Mouse (Mus musculus) ES-Bruce4 (cell line): ENCODE measurements around the gene Itga9. TPM values are rescaled to one million over a fixed set of nuclear protein-coding genes. Genes with fewer than 3 reads are reported as not detected.

ENCODE experiments used
- H3K27ac ChIP-seq: 2 replicates; pipeline ENCODE4 v1.5.1; 2012; ENCODE audit warnings: low read length, inconsistent platforms; ENCODE audit not compliant: insufficient read depth
- H3K27me3 ChIP-seq: 2 replicates; pipeline ENCODE4 v1.6.1; 2012; ENCODE audit warnings: mild to moderate bottlenecking, low read length, inconsistent platforms; ENCODE audit not compliant: control insufficient read depth, poor library complexity, insufficient read depth, severe bottlenecking
- H3K36me3 ChIP-seq: 2 replicates; pipeline ENCODE4 v1.6.1; 2012; ENCODE audit warnings: inconsistent platforms, mild to moderate bottlenecking, low read length, moderate library complexity; ENCODE audit not compliant: control insufficient read depth, poor library complexity, insufficient read depth, severe bottlenecking
- H3K4me1 ChIP-seq: one replicate; pipeline ENCODE4 v1.8.1; 2011; ENCODE audit warnings: low read length; ENCODE audit not compliant: control insufficient read depth, insufficient read depth
- H3K4me3 ChIP-seq: 2 replicates; pipeline ENCODE4 v1.5.1; 2011; ENCODE audit warnings: low read depth, mild to moderate bottlenecking, low read length
- H3K9ac ChIP-seq: 2 replicates; pipeline ENCODE4 v1.6.1; 2012; ENCODE audit warnings: low read depth, mild to moderate bottlenecking, inconsistent platforms; ENCODE audit not compliant: poor library complexity, severe bottlenecking
- H3K9me3 ChIP-seq: replicated peaks from 2 replicates; pipeline ENCODE4 v1.6.1; 2012; ENCODE audit warnings: mild to moderate bottlenecking, low read length, inconsistent platforms; ENCODE audit not compliant: control insufficient read depth, poor library complexity, insufficient read depth, severe bottlenecking
- CTCF ChIP-seq: IDR thresholded peaks from one replicate; pipeline ENCODE4 v1.8.1; 2011; ENCODE audit warnings: low read depth, low read length
- EP300 ChIP-seq: IDR thresholded peaks from 2 replicates; pipeline ENCODE4 v1.6.1; 2011; ENCODE audit warnings: low read depth, low read length; ENCODE audit not compliant: insufficient read depth
- POLR2A ChIP-seq: IDR thresholded peaks from one replicate; pipeline ENCODE4 v1.8.1; 2011; ENCODE audit warnings: low read length; ENCODE audit not compliant: insufficient read depth
- polyA plus RNA-seq: library from polyadenylated mRNA; stranded (reverse); fragments of >200 nt; gene quantifications from 2 replicates; pipeline ENCODE4 v1.2.4, GENCODE M21; 2011; ENCODE audit warnings: low read depth; ENCODE audit not compliant: missing spikeins, insufficient read depth, insufficient read length

The Itga9 gene
- polyA plus RNA-seq, 1 experiment, result 5.2 TPM

GRCm38 (mm10) chr9:118722789-118723325 is 116.4 kb downstream of the Itga9 start:
- Histone ChIP-seq H3K36me3 (no peaks in the 10 kb centered on the region), H3K4me3 (no peak overlapping the region), H3K27me3 (no peaks in the 10 kb centered on the region), H3K9ac (no peak overlapping the region), H3K4me1 (no peaks in the 10 kb centered on the region), H3K9me3 (no peaks in the 10 kb centered on the region), H3K27ac (no peak overlapping the region)
- TF ChIP-seq EP300 (no peak), POLR2A (no peak), CTCF (no peak)

DNA sequence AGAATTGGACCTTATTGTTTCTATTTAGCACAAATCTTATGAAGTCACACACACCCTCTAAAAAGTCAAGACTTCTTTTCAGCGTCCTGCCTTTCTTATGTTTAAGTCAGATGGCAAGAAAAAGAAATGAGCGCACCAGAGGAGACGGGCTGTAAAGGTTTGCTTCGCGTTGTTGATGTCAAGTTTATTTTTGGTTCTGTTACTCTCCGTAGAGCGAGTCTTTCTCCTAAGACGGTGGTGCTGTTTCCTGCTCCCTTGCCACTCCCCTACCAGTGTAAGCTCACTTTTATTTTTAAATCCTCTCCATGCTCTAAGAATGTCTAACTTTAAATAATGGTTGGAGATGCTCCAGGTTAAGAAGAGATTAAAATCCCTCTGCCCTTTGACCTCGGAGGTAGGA is 118.6 kb downstream of the Itga9 start:
- TF ChIP-seq EP300 (no peak), POLR2A (no peak), CTCF (no peak)
- no peaks in the 10 kb centered on the region for H3K27me3 ChIP-seq
- H3K4me3 ChIP-seq, result no peak overlapping the region
- H3K9ac ChIP-seq, result no peak overlapping the region
- H3K4me1 ChIP-seq, result no peaks in the 10 kb centered on the region
- no peak overlapping the region for H3K27ac ChIP-seq
- no peaks in the 10 kb centered on the region for H3K9me3 ChIP-seq
- H3K36me3 ChIP-seq, result no peaks in the 10 kb centered on the region

- no peaks in the 10 kb centered on the region for H3K9me3 ChIP-seq
- H3K27me3 ChIP-seq, result no peaks in the 10 kb centered on the region
- no peak for TF ChIP-seq EP300
- TF ChIP-seq POLR2A, result no peak
- TF ChIP-seq CTCF, result no peak
- H3K4me3 ChIP-seq, result no peak overlapping the region
- H3K36me3 ChIP-seq, result no peaks in the 10 kb centered on the region
- H3K27ac ChIP-seq, result no peak overlapping the region
- no peak overlapping the region for H3K9ac ChIP-seq
- no peaks in the 10 kb centered on the region for H3K4me1 ChIP-seq
Measured at GRCm38 (mm10) chr9:118726550-118726949, 120.1 kb downstream of the Itga9 start.

DNA sequence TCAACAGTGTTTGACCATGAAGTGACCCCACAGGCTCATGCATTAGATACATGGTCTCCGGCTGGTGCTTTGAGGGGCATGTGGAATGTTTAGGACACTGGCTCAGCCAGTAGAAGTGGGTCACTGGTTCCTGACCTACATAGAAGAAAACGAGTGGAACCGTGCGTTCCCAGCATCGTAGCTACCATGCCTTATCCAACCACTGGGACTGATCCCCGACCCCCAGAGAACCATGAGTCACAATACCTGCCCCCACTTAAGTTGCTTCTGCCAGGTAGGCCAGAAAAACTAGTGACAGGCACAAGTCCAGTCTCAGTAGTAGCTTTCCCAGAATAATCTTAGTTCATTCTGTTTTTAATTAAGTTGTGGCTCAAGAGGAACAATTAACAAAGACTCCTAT is 121.8 kb downstream of the Itga9 start:
- Histone ChIP-seq H3K27ac (no peak overlapping the region), H3K4me3 (no peak overlapping the region)
- no peak for TF ChIP-seq POLR2A
- no peak for TF ChIP-seq CTCF
- TF ChIP-seq EP300, result no peak

DNA sequence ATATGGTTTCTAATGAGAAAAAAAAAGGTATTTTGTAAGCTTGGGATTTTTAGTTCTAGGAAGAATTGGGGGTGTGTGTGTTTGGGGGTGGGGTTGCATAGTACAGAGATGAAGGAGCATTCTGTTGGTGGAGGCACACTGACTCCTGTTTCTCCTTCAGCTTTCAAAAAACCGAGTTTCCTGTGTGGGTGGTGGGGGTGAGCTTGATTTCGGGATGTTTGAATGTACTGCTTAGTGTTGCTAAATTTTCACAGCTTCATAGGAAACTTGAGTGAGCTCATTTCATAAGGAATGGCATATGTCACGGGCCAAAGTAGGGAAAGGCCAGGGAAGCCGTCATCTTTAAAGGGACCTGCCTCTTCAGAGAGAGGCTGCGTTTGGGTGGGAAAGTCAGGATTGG is 122.5 kb downstream of the Itga9 start:
- no peaks in the 10 kb centered on the region for H3K36me3 ChIP-seq
- no peak overlapping the region for H3K4me3 ChIP-seq
- no peaks in the 10 kb centered on the region for H3K27me3 ChIP-seq
- no peak for TF ChIP-seq CTCF
- no peaks in the 10 kb centered on the region for H3K9me3 ChIP-seq
- no peaks in the 10 kb centered on the region for H3K4me1 ChIP-seq
- no peak overlapping the region for H3K9ac ChIP-seq
- no peak overlapping the region for H3K27ac ChIP-seq

More for the DNA sequence above, 121.8 kb downstream of the Itga9 start:
- H3K9ac ChIP-seq, result no peak overlapping the region
- H3K27me3 ChIP-seq, result no peaks in the 10 kb centered on the region
- no peaks in the 10 kb centered on the region for H3K4me1 ChIP-seq
- H3K9me3 ChIP-seq, result no peaks in the 10 kb centered on the region
- H3K36me3 ChIP-seq, result no peaks in the 10 kb centered on the region

GRCm38 (mm10) chr9:118730172-118730571 is 123.7 kb downstream of the Itga9 start:
- H3K36me3 ChIP-seq, result no peaks in the 10 kb centered on the region
- H3K9ac ChIP-seq, result no peak overlapping the region
- no peaks in the 10 kb centered on the region for H3K9me3 ChIP-seq
- no peaks in the 10 kb centered on the region for H3K27me3 ChIP-seq
- no peak overlapping the region for H3K27ac ChIP-seq
- no peaks in the 10 kb centered on the region for H3K4me1 ChIP-seq
- no peak overlapping the region for H3K4me3 ChIP-seq
- TF ChIP-seq POLR2A (no peak), EP300 (no peak), CTCF (no peak)

GRCm38 (mm10) chr9:118730871-118731390 is 124.4 kb downstream of the Itga9 start:
- Histone ChIP-seq H3K4me1 (no peaks in the 10 kb centered on the region), H3K36me3 (no peaks in the 10 kb centered on the region), H3K4me3 (no peak overlapping the region), H3K27ac (no peak overlapping the region), H3K9me3 (no peaks in the 10 kb centered on the region), H3K9ac (no peak overlapping the region), H3K27me3 (no peaks in the 10 kb centered on the region)
- TF ChIP-seq CTCF, result no peak
- TF ChIP-seq POLR2A, result no peak
- no peak for TF ChIP-seq EP300
